Mouse (Mus musculus) lung, adult 2 months (tissue): ENCODE data around the gene Plxnd1. TPM values are rescaled to one million over a fixed set of nuclear protein-coding genes. Genes with fewer than 3 reads are reported as not detected.

ENCODE experiments used
- DNase-seq: peaks from one replicate; pipeline ENCODE4 v3.0.0; 2022
- H3K4me1 ChIP-seq: fragments of 200-500 bp; 2 replicates; pipeline ENCODE4 v1.6.1; 2011; ENCODE audit warnings: low read length; ENCODE audit not compliant: control insufficient read depth, insufficient read depth
- H3K4me3 ChIP-seq: fragments of 200-500 bp; replicated peaks from 2 replicates; pipeline ENCODE3; 2011; ENCODE audit warnings: low read depth, mild to moderate bottlenecking, control low read depth, low read length; ENCODE audit errors: extremely low read depth
- CTCF ChIP-seq: fragments of 200-500 bp; IDR thresholded peaks from 2 replicates; pipeline ENCODE4 v1.5.1; 2011; ENCODE audit warnings: mild to moderate bottlenecking, low read length, control low read depth; ENCODE audit not compliant: insufficient read depth
- POLR2A ChIP-seq: fragments of 200-500 bp; IDR thresholded peaks from 2 replicates; pipeline ENCODE4 v1.6.1; 2011; ENCODE audit warnings: low read depth, mild to moderate bottlenecking, control low read depth, low read length, borderline replicate concordance; ENCODE audit errors: extremely low read depth
- WGBS: fragments of 180-500 bp; shearing (Covaris S2); methylation state at CpG from one replicate; pipeline ENCODE4 v1.1.7; 2018; 5-methylcytosine and 5-hydroxymethylcytosine counted together
- polyA plus RNA-seq: library from polyadenylated mRNA; depleted of rRNA; stranded (reverse); fragments of >200 nt; gene quantifications from 2 replicates; pipeline ENCODE4 v1.2.3, GENCODE M21; 2012

The Plxnd1 gene
- polyA plus RNA-seq, 1 experiment = 146 TPM

GRCm38 (mm10) chr6:115973139-115973875 is 21.5 kb downstream of the Plxnd1 start:
- no peak for DNase-seq
- no peak overlapping the region for H3K4me3 ChIP-seq
- no peak for TF ChIP-seq CTCF
- TF ChIP-seq POLR2A = no peak
- H3K4me1 ChIP-seq = peaks cover 13% of the 10 kb centered on the region
- WGBS = 78% methylated on average over 15 of the region's 15 CpGs

- 70% methylated on average over 7 of the region's 7 CpGs for WGBS
- TF ChIP-seq CTCF = no peak
- TF ChIP-seq POLR2A = no peak
- peaks cover 17% of the 10 kb centered on the region for H3K4me1 ChIP-seq
- no peak overlapping the region for H3K4me3 ChIP-seq
- no peak for DNase-seq
These were observed 22.6 kb downstream of the Plxnd1 start for GRCm38 (mm10) chr6:115972083-115972764.

GRCm38 (mm10) chr6:115971273-115972060 is 23.3 kb downstream of the Plxnd1 start:
- H3K4me1 ChIP-seq = peaks cover 17% of the 10 kb centered on the region
- no peak overlapping the region for H3K4me3 ChIP-seq
- TF ChIP-seq CTCF (no peak), POLR2A (no peak)
- DNase-seq = no peak
- WGBS = 35% methylated on average over 13 of the region's 13 CpGs

- 73% methylated on average over 5 of the region's 6 CpGs for WGBS
- no peak for DNase-seq
- TF ChIP-seq CTCF (no peak), POLR2A (no peak)
- Histone ChIP-seq H3K4me3 (no peak overlapping the region), H3K4me1 (peaks cover 17% of the 10 kb centered on the region)
These were observed 24.9 kb downstream of the Plxnd1 start for GRCm38 (mm10) chr6:115969952-115970351.

- 70% methylated on average over 9 of the region's 9 CpGs for WGBS
- TF ChIP-seq POLR2A (no peak), CTCF (no peak)
- no peak overlapping the region for H3K4me3 ChIP-seq
- no peak for DNase-seq
- peaks cover 17% of the 10 kb centered on the region for H3K4me1 ChIP-seq
These were observed 25.7 kb downstream of the Plxnd1 start for GRCm38 (mm10) chr6:115969103-115969502.

GRCm38 (mm10) chr6:115968700-115969099 is 26.1 kb downstream of the Plxnd1 start:
- Histone ChIP-seq H3K4me1 (peaks cover 17% of the 10 kb centered on the region), H3K4me3 (no peak overlapping the region)
- DNase-seq = no peak
- WGBS = 79% methylated on average over 6 of the region's 6 CpGs
- TF ChIP-seq CTCF (no peak), POLR2A (no peak)

GRCm38 (mm10) chr6:115968086-115968485 is 26.7 kb downstream of the Plxnd1 start:
- TF ChIP-seq POLR2A (no peak), CTCF (no peak)
- no peak for DNase-seq
- Histone ChIP-seq H3K4me1 (peaks cover 17% of the 10 kb centered on the region), H3K4me3 (no peak overlapping the region)
- 62% methylated on average over 5 of the region's 5 CpGs for WGBS

- no peak overlapping the region for H3K4me3 ChIP-seq
- DNase-seq = no peak
- 76% methylated on average over 15 of the region's 15 CpGs for WGBS
- H3K4me1 ChIP-seq = peaks cover 17% of the 10 kb centered on the region
- TF ChIP-seq POLR2A = no peak
These were observed 27.4 kb downstream of the Plxnd1 start for GRCm38 (mm10) chr6:115967291-115967880.

- WGBS = 87% methylated on average over 19 of the region's 19 CpGs
These were observed 28.4 kb downstream of the Plxnd1 start for GRCm38 (mm10) chr6:115966227-115966966.

More at GRCm38 (mm10) chr6:115966227-115966966, 28.4 kb downstream of the Plxnd1 start:
- DNase-seq = no peak
- Histone ChIP-seq H3K4me1 (peaks cover 11% of the 10 kb centered on the region), H3K4me3 (no peak overlapping the region)
- TF ChIP-seq POLR2A (no peak), CTCF (no peak)
